ENCODE assay signal across 19 mouse cellular contexts in genomic region chr3:127205883-127206434, GRCm38 (mm10).
A peak's percentile ranks its signal among the peaks of the same experiment; 100 is the strongest.
DNase-seq lines count a peak whose midpoint lies in the region; ATAC-seq and TF ChIP-seq lines count a peak whose summit lies in the region.
"Had no signal": no experiment of that assay in that cellular context is flagged by ENCODE, and none has a peak within 500 bp of the region (broad histone marks: within the 10 kb centered on the region; RNA-seq: fewer than 3 reads in every experiment).

No protein-coding gene starts in this region.

- no peaks in the 10 kb centered on the region for H3K36me3 ChIP-seq in intestine, embryonic 14.5 days (ENCODE audit: control insufficient read depth, insufficient read depth, low read length)
- no peaks in the 10 kb centered on the region for H3K36me3 ChIP-seq in intestine, postnatal 0 days (ENCODE audit: control insufficient read depth, insufficient read depth)
- no peaks in the 10 kb centered on the region for H3K36me3 ChIP-seq in thymus, adult 2 months (ENCODE audit: control insufficient read depth, insufficient read depth, low read length)
- H3K36me3 ChIP-seq: embryonic facial prominence, embryonic 15.5 days; neural tube, embryonic 13.5 days had no signal

- 85% methylated on average over 5 of the region's 5 CpGs for WGBS in intestine, embryonic 14.5 days
- WGBS in intestine, postnatal 0 days: 89% methylated on average over 5 of the region's 5 CpGs
- 96% methylated on average over 5 of the region's 5 CpGs for WGBS in thymus, adult 2 months

- H3K4me1 ChIP-seq in intestine, embryonic 14.5 days (replicated peaks; ENCODE audit: control insufficient read depth, insufficient read depth, low read length): no peaks in the 10 kb centered on the region; the same call in 1 of the 2 replicates
- no peaks in the 10 kb centered on the region for H3K4me1 ChIP-seq in intestine, postnatal 0 days (replicated peaks; ENCODE audit: control insufficient read depth, insufficient read depth, low read length)
- no peaks in the 10 kb centered on the region for H3K4me1 ChIP-seq in thymus, adult 2 months (replicated peaks; ENCODE audit: control insufficient read depth, insufficient read depth, low read length)
- H3K4me1 ChIP-seq: embryonic facial prominence, embryonic 15.5 days had no signal

- no peaks in the 10 kb centered on the region for H3K9me3 ChIP-seq in intestine, embryonic 14.5 days (ENCODE audit: control insufficient read depth, low read length)
- no peaks in the 10 kb centered on the region for H3K9me3 ChIP-seq in intestine, postnatal 0 days (ENCODE audit: control insufficient read depth)
- H3K9me3 ChIP-seq: embryonic facial prominence, embryonic 15.5 days; midbrain, embryonic 13.5 days; neural tube, embryonic 13.5 days had no signal

- TF ChIP-seq CTCF in intestine, postnatal 0 days (IDR thresholded peaks at IDR 0.05; ENCODE audit: low read depth): no peak
- TF ChIP-seq CTCF in brain, embryonic 14.5 days (IDR thresholded peaks at IDR 0.05; ENCODE audit: borderline replicate concordance, extremely low read depth, insufficient read depth, insufficient read length): no peak
- no peak for TF ChIP-seq CTCF in thymus, adult 2 months (IDR thresholded peaks at IDR 0.05; ENCODE audit: borderline replicate concordance, control insufficient read depth, extremely low read depth, insufficient read depth, low read length, poor library complexity)

- ATAC-seq in intestine, embryonic 14.5 days (replicated peaks; ENCODE audit: low FRiP score, low TSS enrichment, low read depth): no peak
- ATAC-seq in intestine, postnatal 0 days: no peak
- ATAC-seq: forebrain, postnatal 0 days; inflammation-experienced regulatory T-cells, adult 6 months; liver, postnatal 0 days; midbrain, embryonic 13.5 days had no signal

- DNase-seq in intestine, embryonic 14.5 days (ENCODE audit: low spot score): peak; percentile 45
- peak; percentile 41 for DNase-seq in brain, embryonic 14.5 days (ENCODE audit: low read depth)
- peak; percentile 83 to 87 for DNase-seq in cerebellum, adult 18-20 months
- DNase-seq in cerebellum, postnatal 25 days: peak; percentile 76 to 86
- no peak for DNase-seq in right cerebral cortex, postnatal 36 days (ENCODE audit: low spot score in 2 of 2)
- DNase-seq in thymus, adult 2 months: no peak
- DNase-seq: adrenal gland, postnatal 36 days; forebrain, postnatal 0 days; gastrocnemius, postnatal 10 days; kidney, postnatal 4 days; liver; liver, postnatal 0 days; lung, postnatal 10 days; thymus, postnatal 4 days had no signal

- no peak overlapping the region for H3K9ac ChIP-seq in intestine, embryonic 14.5 days (ENCODE audit: low read length)
- no peak overlapping the region for H3K9ac ChIP-seq in intestine, postnatal 0 days (ENCODE audit: low read depth, low read length)
- H3K9ac ChIP-seq: embryonic facial prominence, embryonic 15.5 days; forebrain, postnatal 0 days; liver, postnatal 0 days; midbrain, embryonic 13.5 days; neural tube, embryonic 13.5 days had no signal

- H3K27ac ChIP-seq in intestine, embryonic 14.5 days (ENCODE audit: low read depth): no peak overlapping the region
- H3K27ac ChIP-seq in intestine, postnatal 0 days (ENCODE audit: low read depth, low read length): no peak overlapping the region
- no peak overlapping the region for H3K27ac ChIP-seq in thymus, adult 2 months (ENCODE audit: control insufficient read depth, insufficient read depth, low read length)
- H3K27ac ChIP-seq: embryonic facial prominence, embryonic 15.5 days; midbrain, embryonic 13.5 days; neural tube, embryonic 13.5 days had no signal

- H3K4me3 ChIP-seq in intestine, embryonic 14.5 days (ENCODE audit: low read depth, low read length): no peak overlapping the region
- no peak overlapping the region for H3K4me3 ChIP-seq in intestine, postnatal 0 days (ENCODE audit: low read depth, low read length)
- H3K4me3 ChIP-seq in thymus, adult 2 months (ENCODE audit: control insufficient read depth, insufficient read depth, low read length): no peak overlapping the region
- H3K4me3 ChIP-seq: embryonic facial prominence, embryonic 15.5 days; midbrain, embryonic 13.5 days; neural tube, embryonic 13.5 days had no signal

- no peaks in the 10 kb centered on the region for H3K27me3 ChIP-seq in intestine, embryonic 14.5 days (replicated peaks; ENCODE audit: control insufficient read depth, insufficient read depth, low read length)
- H3K27me3 ChIP-seq in intestine, postnatal 0 days (replicated peaks; ENCODE audit: control insufficient read depth, insufficient read depth, low read length): no peaks in the 10 kb centered on the region
- no peaks in the 10 kb centered on the region for H3K27me3 ChIP-seq in thymus, adult 2 months (ENCODE audit: control insufficient read depth, insufficient read depth, low read length)
- H3K27me3 ChIP-seq: embryonic facial prominence, embryonic 15.5 days; midbrain, embryonic 13.5 days; neural tube, embryonic 13.5 days had no signal

- H3K4me2 ChIP-seq in intestine, embryonic 14.5 days (ENCODE audit: low read length): no peak overlapping the region
- no peak overlapping the region for H3K4me2 ChIP-seq in intestine, postnatal 0 days (replicated peaks; ENCODE audit: low read depth)
- H3K4me2 ChIP-seq: embryonic facial prominence, embryonic 15.5 days; midbrain, embryonic 13.5 days; neural tube, embryonic 13.5 days had no signal

- no peak for TF ChIP-seq POLR2A in brain, embryonic 14.5 days (IDR thresholded peaks at IDR 0.05; ENCODE audit: borderline replicate concordance, extremely low read depth, insufficient read depth, insufficient read length, poor library complexity, severe bottlenecking)
- no peak for TF ChIP-seq POLR2A in thymus, adult 2 months (IDR thresholded peaks at IDR 0.05; ENCODE audit: control insufficient read depth, extremely low read depth, insufficient read depth, low read length, poor library complexity)

Comparison
In these comparisons a context has a peak if more than half of its experiments do, and no peak if none do; other contexts are left out.
1. DNase-seq: peak in intestine, embryonic 14.5 days (single experiment), brain, embryonic 14.5 days (single experiment), cerebellum, adult 18-20 months (2 of 2) and cerebellum, postnatal 25 days (2 of 2); none in right cerebral cortex, postnatal 36 days (0 of 2) and thymus, adult 2 months (single experiment).